Mouse (Mus musculus): ENCODE measurements around the gene Plcd3. TPM values are rescaled to one million over a fixed set of nuclear protein-coding genes. Genes with fewer than 3 reads are reported as not detected.

Gene Plcd3
- polyA plus RNA-seq (2014; fragmentation: Nextera tagmentation; extraction: Ambion mirVana) = 1.2 and 1.8 TPM in 2 replicates

- Histone ChIP-seq H3K4me2 (ENCODE audit: low read depth, severe bottlenecking) (peak within 1 kb of the TSS; percentile 84), H3K9ac (ENCODE audit: low read length) (peak within 1 kb of the TSS; percentile 55), H3K4me1 (ENCODE audit: control insufficient read depth, insufficient read depth, low read length) (peaks cover 16% of the 10 kb centered on the region), H3K9me3 (ENCODE audit: control insufficient read depth, low read length) (no peaks in the 10 kb centered on the region), H3K36me3 (ENCODE audit: control insufficient read depth, insufficient read depth, low read length) (no peaks in the 10 kb centered on the region), H3K4me3 (ENCODE audit: low read depth, low read length) (peak within 1 kb of the TSS; percentile 52), H3K27me3 (ENCODE audit: control insufficient read depth, insufficient read depth, low read length) (peaks cover 29% of the 10 kb centered on the region), H3K27ac (replicated peaks; ENCODE audit: low read depth, low read length) (no peak within 1 kb of the TSS)
- ATAC-seq (ENCODE audit: insufficient number of reproducible peaks, low FRiP score, low TSS enrichment, low read depth) (peak; percentile 55; the same call in 1 of the 2 replicates), DNase-seq (ENCODE audit: low spot score) (peak; percentile 78)
- under 1% methylated on average over 34 of the region's 34 CpGs for WGBS
Observed at GRCm38 (mm10) chr11:103101481-103101865, at the start of gene Plcd3, which contains the start of gene Acbd4. TSS of gene Plcd3 (minus strand) at chr11:103101658. TSS of gene Acbd4 (plus strand) at chr11:103101682.

- Histone ChIP-seq H3K4me1 (ENCODE audit: control insufficient read depth, insufficient read depth, low read length) (no peaks in the 10 kb centered on the region), H3K9me3 (ENCODE audit: control insufficient read depth, low read length) (no peaks in the 10 kb centered on the region), H3K27me3 (ENCODE audit: control insufficient read depth, insufficient read depth, low read length) (no peaks in the 10 kb centered on the region), H3K4me3 (ENCODE audit: low read depth, low read length) (no peak overlapping the region), H3K27ac (replicated peaks; ENCODE audit: low read depth, low read length) (no peak overlapping the region), H3K4me2 (ENCODE audit: low read depth, severe bottlenecking) (no peak overlapping the region), H3K36me3 (ENCODE audit: control insufficient read depth, insufficient read depth, low read length) (no peaks in the 10 kb centered on the region), H3K9ac (ENCODE audit: low read length) (no peak overlapping the region)
- ATAC-seq (ENCODE audit: insufficient number of reproducible peaks, low FRiP score, low TSS enrichment, low read depth) (no peak), DNase-seq (ENCODE audit: low spot score) (no peak)
- WGBS = 94% methylated on average over 4 of the region's 4 CpGs
Observed at GRCm38 (mm10) chr11:103149771-103150170, 48.3 kb upstream of the Plcd3 start.

GRCm38 (mm10) chr11:103147766-103148165, 46.3 kb upstream of the Plcd3 start:
- Histone ChIP-seq H3K4me1 (ENCODE audit: control insufficient read depth, insufficient read depth, low read length) (peaks cover 4% of the 10 kb centered on the region), H3K27me3 (ENCODE audit: control insufficient read depth, insufficient read depth, low read length) (no peaks in the 10 kb centered on the region), H3K27ac (replicated peaks; ENCODE audit: low read depth, low read length) (no peak overlapping the region), H3K9me3 (ENCODE audit: control insufficient read depth, low read length) (no peaks in the 10 kb centered on the region), H3K4me3 (ENCODE audit: low read depth, low read length) (no peak overlapping the region), H3K36me3 (ENCODE audit: control insufficient read depth, insufficient read depth, low read length) (no peaks in the 10 kb centered on the region), H3K9ac (ENCODE audit: low read length) (no peak overlapping the region), H3K4me2 (ENCODE audit: low read depth, severe bottlenecking) (no peak overlapping the region)
- no peak for ATAC-seq (ENCODE audit: insufficient number of reproducible peaks, low FRiP score, low TSS enrichment, low read depth)
- DNase-seq (ENCODE audit: low spot score) = no peak
- WGBS = 71% methylated on average over 4 of the region's 4 CpGs

- H3K9ac ChIP-seq (ENCODE audit: low read length) = no peak overlapping the region
- no peak overlapping the region for H3K27ac ChIP-seq (replicated peaks; ENCODE audit: low read depth, low read length)
- H3K36me3 ChIP-seq (ENCODE audit: control insufficient read depth, insufficient read depth, low read length) = no peaks in the 10 kb centered on the region
- no peak for ATAC-seq (ENCODE audit: insufficient number of reproducible peaks, low FRiP score, low TSS enrichment, low read depth)
- peaks cover 13% of the 10 kb centered on the region for H3K4me1 ChIP-seq (ENCODE audit: control insufficient read depth, insufficient read depth, low read length)
- no peaks in the 10 kb centered on the region for H3K27me3 ChIP-seq (ENCODE audit: control insufficient read depth, insufficient read depth, low read length)
- no peak overlapping the region for H3K4me2 ChIP-seq (ENCODE audit: low read depth, severe bottlenecking)
- H3K9me3 ChIP-seq (ENCODE audit: control insufficient read depth, low read length) = no peaks in the 10 kb centered on the region
- WGBS = 87% methylated on average over 4 of the region's 4 CpGs
- H3K4me3 ChIP-seq (ENCODE audit: low read depth, low read length) = no peak overlapping the region
- no peak for DNase-seq (ENCODE audit: low spot score)
Observed at GRCm38 (mm10) chr11:103146386-103146785, 44.9 kb upstream of the Plcd3 start.

- 42% methylated on average over 12 of the region's 12 CpGs for WGBS
- Histone ChIP-seq H3K9ac (ENCODE audit: low read length) (no peak overlapping the region), H3K4me2 (ENCODE audit: low read depth, severe bottlenecking) (no peak overlapping the region), H3K27ac (replicated peaks; ENCODE audit: low read depth, low read length) (no peak overlapping the region), H3K4me1 (ENCODE audit: control insufficient read depth, insufficient read depth, low read length) (peaks cover 13% of the 10 kb centered on the region), H3K9me3 (ENCODE audit: control insufficient read depth, low read length) (no peaks in the 10 kb centered on the region), H3K4me3 (ENCODE audit: low read depth, low read length) (no peak overlapping the region), H3K27me3 (ENCODE audit: control insufficient read depth, insufficient read depth, low read length) (no peaks in the 10 kb centered on the region), H3K36me3 (ENCODE audit: control insufficient read depth, insufficient read depth, low read length) (no peaks in the 10 kb centered on the region)
- ATAC-seq (ENCODE audit: insufficient number of reproducible peaks, low FRiP score, low TSS enrichment, low read depth) = no peak
- no peak for DNase-seq (ENCODE audit: low spot score)
Observed at GRCm38 (mm10) chr11:103144309-103145285, 43.1 kb upstream of the Plcd3 start.

- peak; percentile 68 for ATAC-seq (ENCODE audit: insufficient number of reproducible peaks, low FRiP score, low TSS enrichment, low read depth)
- Histone ChIP-seq H3K27me3 (ENCODE audit: control insufficient read depth, insufficient read depth, low read length) (no peaks in the 10 kb centered on the region), H3K27ac (replicated peaks; ENCODE audit: low read depth, low read length) (peak overlapping the region; percentile 56; the same call in 1 of the 2 replicates), H3K9me3 (ENCODE audit: control insufficient read depth, low read length) (no peaks in the 10 kb centered on the region), H3K4me3 (ENCODE audit: low read depth, low read length) (no peak overlapping the region), H3K9ac (ENCODE audit: low read length) (peak overlapping the region; percentile 23), H3K4me2 (ENCODE audit: low read depth, severe bottlenecking) (peak overlapping the region; percentile 35; the same call in 1 of the 2 replicates), H3K4me1 (ENCODE audit: control insufficient read depth, insufficient read depth, low read length) (peaks cover 13% of the 10 kb centered on the region), H3K36me3 (ENCODE audit: control insufficient read depth, insufficient read depth, low read length) (peaks cover 6% of the 10 kb centered on the region; the same call in 1 of the 2 replicates)
- WGBS = 32% methylated on average over 8 of the region's 8 CpGs
- DNase-seq (ENCODE audit: low spot score) = peak; percentile 46
Observed at GRCm38 (mm10) chr11:103142441-103143182, 41.2 kb upstream of the Plcd3 start.

GRCm38 (mm10) chr11:103141944-103142255, 40.4 kb upstream of the Plcd3 start:
- Histone ChIP-seq H3K27me3 (ENCODE audit: control insufficient read depth, insufficient read depth, low read length) (no peaks in the 10 kb centered on the region), H3K4me2 (ENCODE audit: low read depth, severe bottlenecking) (no peak overlapping the region), H3K4me3 (ENCODE audit: low read depth, low read length) (no peak overlapping the region), H3K36me3 (ENCODE audit: control insufficient read depth, insufficient read depth, low read length) (peaks cover 6% of the 10 kb centered on the region; the same call in 1 of the 2 replicates), H3K4me1 (ENCODE audit: control insufficient read depth, insufficient read depth, low read length) (peaks cover 13% of the 10 kb centered on the region), H3K27ac (replicated peaks; ENCODE audit: low read depth, low read length) (peak overlapping the region; percentile 69; the same call in 1 of the 2 replicates), H3K9me3 (ENCODE audit: control insufficient read depth, low read length) (no peaks in the 10 kb centered on the region), H3K9ac (ENCODE audit: low read length) (peak overlapping the region; percentile 18; the same call in 1 of the 2 replicates)
- ATAC-seq (ENCODE audit: insufficient number of reproducible peaks, low FRiP score, low TSS enrichment, low read depth) = no peak
- no peak for DNase-seq (ENCODE audit: low spot score)
- 38% methylated on average over 1 of the region's 1 CpGs for WGBS

Data from limb, embryonic 11.5 days (tissue).